Mouse (Mus musculus): ENCODE results near the gene Pkd1l1.

The Pkd1l1 gene

DNA sequence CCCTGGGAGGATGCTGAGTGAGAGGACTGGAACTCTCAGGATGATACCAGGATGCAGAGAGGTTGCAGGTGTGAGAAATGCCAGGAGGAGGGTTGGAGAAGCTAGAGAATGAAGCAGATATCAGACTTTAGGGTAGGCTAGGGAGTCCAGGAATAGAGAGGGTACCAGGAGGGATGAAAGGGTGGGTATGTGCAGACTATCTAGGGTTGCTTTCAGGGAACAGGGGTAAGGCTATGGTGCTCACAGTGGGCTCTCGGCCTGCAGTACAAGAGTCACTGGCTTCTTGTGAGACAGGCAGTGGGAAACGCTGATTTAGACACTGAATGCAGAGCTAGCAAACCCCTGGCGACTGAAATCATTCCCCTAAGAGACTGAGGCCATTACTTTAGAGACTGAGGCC, at the start of gene Pkd1l1:
Pkd1l1 (minus strand) TSS at position 101 of the 400 bp plus-strand sequence.
- DNase-seq: no peak

DNA sequence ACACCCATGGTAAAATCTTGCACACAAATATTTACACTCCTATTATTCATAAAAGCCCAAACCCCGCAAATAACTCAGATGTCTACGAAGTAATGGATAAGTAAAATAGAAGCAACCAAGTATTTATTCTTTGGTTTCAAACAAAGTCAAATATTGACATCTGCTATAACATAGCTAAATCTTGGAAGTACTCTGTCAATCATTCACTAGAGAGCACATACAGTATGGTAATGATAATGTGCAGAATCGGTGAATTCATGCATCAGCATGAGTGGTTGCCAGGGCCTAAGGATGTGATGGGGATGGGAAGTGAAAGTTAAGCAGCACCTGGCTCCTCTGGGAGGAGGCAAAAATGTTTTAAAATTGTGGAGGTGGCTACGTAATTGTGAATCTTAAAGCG, 47.1 kb upstream of the Pkd1l1 start:
- DNase-seq: no peak

DNA sequence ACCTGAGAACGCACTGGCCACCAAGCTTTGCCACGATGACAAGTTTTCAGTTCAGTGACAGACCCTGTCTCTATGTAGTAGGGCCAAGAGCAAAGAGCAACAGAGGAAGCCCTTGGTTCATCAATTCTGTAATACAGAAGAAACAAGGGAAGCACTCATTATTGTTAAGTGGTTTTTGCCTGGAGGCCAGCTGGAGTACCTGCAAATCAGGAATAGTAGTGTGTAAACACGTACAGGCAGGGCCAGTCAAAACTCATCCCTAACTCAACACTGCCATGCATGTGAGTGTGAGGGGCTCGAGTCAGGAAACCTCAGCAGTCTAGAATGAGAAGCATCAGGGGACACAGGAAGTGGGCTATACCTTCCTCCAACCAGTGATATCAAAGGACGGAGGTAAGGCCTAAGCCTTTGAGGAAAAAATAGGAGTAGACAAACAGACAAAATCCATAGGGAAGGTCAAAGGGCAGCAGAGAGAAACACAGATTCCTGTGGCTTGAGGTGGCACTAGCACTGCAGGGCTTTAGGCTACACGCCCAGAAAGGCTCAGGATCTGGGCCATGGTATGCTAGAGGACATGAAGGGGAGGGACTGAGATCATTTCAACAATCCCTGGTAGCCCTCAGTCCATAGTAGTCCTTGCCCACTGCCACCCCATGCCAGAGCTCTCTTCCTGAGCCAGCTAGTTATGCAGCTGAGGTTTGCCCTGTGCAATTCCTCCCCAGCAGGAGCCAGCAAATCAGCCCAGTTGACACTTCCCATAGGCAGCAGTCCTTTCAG, 45.6 kb upstream of the Pkd1l1 start:
- no peak for DNase-seq

DNA sequence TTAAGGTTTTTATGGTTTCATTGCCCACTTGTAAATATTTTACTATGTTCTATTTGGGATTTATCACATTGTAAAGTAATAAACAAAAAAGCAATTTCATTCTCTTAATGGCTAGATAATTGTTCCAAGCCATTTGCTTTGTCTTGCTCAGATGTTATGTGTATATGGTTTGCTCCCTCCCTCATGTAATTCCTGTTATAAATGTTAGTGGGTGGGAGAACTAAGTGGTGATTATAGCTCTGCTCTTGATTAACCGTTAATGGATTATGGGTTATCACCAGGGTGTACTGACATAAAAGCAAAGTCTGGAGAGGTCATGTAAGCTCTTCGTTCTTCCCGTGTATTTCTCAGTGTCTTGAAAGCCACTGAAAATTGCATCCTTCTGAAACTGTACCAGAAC, 41.7 kb upstream of the Pkd1l1 start:
- DNase-seq: no peak

DNA sequence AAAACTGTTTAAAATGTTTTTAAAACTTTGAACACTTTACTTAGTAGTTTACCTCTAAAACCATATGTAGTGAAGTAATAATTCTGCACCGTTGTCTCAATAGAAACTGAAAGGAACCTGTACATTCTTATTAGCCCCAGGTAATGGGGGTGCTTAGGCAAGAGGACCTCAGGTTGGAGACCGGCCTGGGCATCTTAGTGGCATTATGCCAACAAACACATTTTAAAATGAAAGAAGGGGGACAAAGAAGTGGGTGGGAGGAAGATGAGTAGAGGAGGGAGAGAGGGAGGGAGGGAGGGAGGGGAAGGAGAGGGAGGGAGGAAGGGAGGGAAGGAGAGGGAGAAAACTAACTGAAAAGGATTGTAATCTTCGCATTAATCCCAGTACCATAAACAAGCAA, 38.3 kb upstream of the Pkd1l1 start:
- no peak for DNase-seq

DNA sequence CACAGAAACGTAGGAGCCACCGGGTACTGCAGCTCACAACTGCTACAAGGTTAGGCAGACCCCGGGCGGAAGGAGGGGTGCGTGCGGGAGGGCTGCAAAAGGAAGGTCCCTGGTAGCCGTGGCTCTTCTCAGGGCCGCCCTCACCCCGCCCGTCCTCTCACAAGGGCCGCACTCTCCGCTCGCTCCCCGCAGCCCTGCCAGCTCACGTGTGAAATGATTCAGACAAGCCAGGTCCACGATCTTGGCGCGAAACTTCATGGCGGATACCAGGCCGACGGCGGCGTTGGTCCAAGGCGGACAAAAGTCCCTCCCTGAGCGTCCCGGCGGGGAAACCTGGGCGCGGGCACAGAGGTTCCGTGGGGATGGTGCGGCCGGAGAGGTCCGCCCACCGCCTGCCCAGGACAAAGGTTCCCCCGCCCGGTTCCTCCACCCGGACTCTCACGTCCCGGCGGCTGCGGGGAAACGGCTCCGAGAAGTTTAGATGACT, 37.8 kb upstream of the Pkd1l1 start, which contains the start of gene Hus1:
Hus1 (minus strand) TSS at position 339 of the 487 bp plus-strand sequence.
- DNase-seq: peak; percentile 89

DNA sequence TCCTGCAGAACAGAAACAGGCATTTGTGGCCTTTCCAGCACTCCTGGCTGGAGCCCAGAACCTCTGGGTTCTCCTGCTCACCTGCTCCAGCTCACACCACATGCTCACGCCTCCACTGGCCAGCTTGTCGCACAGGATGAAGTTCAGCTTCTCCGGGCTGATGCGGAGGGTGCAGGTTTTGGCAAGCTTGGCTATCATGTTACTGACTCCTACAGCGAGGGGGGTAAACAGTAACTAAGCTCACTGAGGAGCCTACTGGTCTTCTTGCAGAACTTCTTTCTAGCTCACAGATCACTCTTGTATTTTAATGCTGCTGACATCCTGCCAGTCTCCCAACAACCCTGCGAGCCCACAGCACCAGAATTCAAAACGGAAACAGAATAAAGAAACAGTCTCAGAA, 37.4 kb upstream of the Pkd1l1 start:
- peak; percentile 6 for DNase-seq

DNA sequence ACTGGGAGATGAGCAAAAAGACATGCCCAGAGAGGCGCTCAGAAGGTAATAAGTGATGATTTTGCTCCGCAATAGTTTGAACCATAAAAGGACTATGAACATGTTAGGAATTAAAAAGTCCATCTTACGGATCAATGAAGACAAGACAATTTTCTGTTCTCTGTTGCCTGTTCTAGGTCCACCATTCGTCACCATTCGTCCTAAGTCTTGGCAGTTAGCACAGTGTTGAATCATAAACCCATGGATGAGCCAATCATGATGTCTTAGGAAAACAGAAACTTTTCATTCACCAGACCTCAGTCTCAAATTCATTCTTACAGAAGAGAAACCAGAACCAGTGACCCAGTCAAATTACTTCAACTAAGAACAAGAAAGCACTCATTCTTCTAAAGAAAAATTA, 35.7 kb upstream of the Pkd1l1 start:
- no peak for DNase-seq

DNA sequence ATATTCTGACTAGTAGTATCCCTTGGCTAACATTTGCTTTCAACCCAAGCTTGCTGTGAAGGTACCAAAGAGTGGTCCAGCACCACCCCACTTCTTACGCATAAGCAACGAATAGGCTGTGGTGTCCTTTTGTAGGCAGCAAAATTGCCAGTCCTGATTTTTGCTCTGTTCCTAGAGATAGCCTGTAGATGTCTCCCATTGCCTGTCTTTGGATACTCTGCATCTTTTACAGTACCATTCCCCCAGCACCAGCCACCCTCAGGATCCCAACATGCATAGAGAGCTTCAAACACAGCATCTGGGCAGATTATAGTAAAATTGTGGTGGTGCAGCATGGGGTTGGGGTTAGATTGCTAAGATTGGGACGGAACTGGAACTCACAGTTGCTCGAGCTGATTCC, 15.0 kb upstream of the Pkd1l1 start:
- no peak for DNase-seq

DNA sequence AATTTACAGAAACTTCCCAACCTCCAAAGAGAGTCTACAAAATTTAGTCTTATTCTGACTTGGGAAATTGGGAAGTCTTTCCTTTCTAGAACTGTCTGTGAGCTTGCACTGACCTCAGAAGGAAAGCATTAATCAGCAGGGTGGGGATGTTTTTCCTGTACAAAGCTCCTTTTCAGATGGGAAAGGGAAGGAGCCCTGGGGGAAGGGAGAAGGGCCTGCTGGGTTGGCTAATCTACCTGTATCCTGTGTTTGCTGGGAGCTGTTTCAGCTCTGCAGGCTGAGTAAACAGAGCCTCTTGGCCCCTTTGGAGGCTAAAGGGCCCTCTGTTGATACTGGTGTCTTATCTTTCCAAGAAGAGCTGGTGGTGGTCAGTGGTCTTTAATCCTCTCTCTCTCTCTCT, 13.0 kb upstream of the Pkd1l1 start:
- peak; percentile 7 for DNase-seq

DNA sequence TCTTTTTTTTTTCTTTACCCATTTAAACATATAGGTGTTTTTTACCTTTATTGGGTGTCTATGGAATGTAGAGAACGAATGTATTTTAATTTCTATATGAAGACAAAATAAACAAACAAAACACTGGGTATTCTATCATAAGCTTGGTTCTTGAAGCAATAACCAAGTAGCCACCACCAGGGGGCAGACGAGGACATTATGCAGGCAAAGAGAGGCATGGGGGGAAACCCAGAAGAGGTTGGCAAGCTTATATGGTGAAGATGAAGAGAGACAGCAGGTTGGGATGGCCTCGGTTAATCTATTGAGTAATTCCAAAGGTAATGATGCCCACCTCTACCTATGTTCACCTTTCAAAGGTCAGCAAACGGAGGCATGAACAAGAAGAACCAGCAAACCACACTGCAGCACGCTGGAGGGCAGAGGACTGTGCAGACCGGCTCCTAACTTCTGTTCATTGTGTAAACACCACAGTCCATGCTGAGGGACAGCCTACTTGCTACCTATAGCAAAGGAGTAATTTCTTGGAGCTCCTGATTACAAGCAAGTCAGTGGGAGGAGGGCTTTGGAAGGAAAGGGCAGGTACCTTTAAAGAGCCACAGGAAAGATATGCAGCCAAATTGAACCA, 10.3 kb upstream of the Pkd1l1 start:
- DNase-seq: peak; percentile 84

DNA sequence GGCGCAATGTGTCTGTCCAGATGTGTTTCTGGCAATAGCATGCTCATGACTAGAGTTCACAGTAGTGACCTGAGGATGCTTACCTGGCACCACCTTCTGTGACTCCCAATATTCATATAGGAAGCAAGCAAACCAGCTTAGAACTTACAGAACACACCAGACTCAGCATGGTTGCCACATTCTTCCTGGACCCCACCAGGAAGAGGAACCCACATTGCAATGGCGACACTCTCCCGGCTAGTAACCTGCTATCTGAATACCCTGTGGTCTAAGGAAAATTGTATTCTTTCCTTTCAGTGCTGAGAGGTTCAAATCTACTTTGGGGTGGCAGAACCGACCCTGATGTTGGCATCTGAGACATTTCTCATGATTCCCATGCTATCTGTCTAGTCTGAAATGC, 5.1 kb upstream of the Pkd1l1 start:
- DNase-seq: no peak

DNA sequence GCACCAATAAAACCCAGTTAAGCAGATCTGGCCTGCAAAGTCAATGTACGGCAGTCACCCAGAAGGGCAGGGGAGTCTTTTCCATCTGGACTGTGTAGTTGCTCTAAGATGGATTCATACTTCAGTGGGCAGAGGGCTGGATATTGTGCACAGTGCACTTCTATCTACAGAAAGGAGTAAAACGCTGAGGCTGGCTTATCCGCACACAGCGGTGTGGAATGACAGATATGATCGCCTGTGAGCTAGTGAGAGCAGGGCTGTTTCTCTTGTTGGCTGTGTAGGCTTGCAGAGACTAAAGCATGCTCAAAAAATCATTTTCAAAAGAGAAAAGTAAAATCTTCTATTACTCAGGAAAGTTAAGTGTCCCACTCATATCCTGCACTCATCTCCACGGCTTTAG, 973 bp downstream of the Pkd1l1 start:
- no peak for DNase-seq

DNA sequence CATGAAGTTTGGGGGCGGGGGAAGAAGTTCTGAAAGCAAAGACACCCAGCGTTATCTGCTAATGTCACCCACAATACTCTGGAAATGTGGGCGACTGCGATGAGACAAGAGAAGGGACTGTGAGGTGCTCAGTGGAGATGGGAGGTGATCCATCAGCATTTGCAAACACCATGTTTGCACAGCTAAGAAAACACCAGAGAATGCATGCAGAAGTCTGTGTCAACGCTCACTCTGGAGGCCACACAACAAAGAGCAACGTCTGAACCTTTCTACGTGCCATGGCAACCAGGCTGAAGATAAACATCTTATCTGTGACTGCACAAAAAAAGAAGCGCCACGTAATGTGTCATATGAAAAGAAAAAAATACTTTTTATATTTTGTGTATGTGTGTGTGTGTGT, 2.6 kb downstream of the Pkd1l1 start:
- DNase-seq: no peak

DNA sequence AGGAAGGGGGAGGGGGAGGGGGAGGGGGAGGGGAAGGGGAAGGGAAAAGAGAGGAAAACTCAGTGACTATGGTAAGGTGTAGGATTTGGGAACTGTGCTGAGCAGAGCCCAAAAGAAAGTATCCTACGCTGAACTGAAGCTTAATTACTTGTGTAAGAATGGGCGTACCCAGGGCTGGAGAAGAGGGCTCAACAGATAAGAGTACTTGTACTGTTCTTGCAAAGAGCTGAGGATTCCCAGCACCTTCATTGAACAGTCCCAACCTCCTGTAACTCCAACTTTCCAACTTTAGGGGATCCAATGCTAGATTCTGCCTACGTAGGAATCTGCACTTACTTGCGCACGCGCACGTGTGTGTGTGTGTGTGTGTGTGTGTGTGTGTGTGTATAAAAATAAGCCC, 5.0 kb downstream of the Pkd1l1 start:
- DNase-seq: no peak

DNA sequence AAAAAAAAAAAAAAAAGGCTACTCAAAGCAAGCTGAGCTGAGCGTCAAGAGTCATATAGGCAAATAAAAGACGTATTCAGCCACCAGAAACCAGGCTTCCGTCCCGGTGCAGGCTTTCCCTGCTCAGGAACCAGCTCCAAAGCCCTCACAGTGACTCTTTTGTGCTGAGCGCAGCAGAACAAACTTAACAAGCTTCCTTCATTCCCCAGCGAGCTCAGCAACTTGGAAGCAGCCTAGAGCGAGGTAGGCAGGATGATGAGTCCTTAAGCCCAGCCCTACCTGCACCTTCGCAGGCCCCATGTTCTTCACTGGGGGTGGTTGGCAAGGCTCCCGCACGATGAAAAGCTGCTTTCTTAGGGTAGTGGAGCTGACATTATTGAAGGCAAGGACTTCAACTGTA, 14.5 kb downstream of the Pkd1l1 start:
- DNase-seq: no peak

DNA sequence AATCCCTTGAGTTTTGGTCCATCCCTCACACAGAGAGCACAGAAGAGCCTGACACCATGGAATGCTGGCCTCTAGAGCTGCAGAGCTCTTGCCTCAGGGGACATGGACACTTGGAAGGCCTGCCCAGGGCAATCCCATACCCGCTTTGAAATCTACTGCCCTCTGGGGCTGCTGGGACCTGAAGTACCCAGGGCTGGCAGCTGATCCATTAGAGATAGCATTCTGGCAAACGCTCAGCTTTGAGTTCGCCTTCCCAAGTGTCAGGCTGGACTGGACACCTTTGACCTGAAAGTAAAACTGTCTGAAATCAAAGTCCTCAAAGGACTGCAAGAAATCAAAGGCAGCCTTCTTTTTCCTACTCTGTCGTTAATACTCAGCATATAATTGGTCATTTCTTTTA, 15.0 kb downstream of the Pkd1l1 start:
- no peak for DNase-seq

DNA sequence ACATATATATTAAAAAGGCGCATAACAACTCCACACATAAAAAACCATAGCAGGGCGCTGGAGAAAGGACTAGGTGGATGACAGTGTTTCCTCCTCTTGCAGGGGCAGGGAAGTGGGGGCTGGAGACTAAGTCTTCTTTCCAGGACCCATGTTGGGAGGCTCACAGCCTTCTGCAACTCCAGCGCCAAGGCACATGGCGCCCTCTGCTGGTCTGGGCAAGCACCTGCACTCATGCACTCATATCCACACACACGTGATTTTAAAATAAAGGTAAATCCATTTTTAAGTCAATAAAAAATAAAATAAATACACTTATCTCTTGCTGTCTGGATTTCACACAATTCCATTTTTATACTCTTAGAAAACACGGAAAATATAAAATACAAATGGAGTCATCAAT, 16.0 kb downstream of the Pkd1l1 start:
- DNase-seq: no peak

DNA sequence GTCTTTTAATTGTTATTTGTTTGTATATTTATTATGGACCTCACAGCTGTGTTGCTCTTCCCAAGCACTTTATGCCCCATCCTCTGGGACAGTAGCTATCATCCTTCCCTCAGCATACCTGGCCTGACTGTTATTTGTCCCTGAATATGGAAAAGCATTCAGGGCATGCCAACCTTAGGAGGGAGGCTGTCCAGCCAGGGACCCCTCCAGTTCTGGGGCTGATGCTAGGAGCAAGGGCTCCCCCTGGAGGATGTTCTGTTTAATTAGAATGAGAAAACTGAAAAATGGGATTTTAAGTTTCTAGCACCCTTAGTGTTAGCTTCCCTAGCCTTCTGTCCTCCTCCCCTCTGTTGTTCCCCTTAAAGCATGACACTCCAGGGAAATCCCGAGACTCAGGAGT, 17.4 kb downstream of the Pkd1l1 start:
- DNase-seq: peak; percentile 45

DNA sequence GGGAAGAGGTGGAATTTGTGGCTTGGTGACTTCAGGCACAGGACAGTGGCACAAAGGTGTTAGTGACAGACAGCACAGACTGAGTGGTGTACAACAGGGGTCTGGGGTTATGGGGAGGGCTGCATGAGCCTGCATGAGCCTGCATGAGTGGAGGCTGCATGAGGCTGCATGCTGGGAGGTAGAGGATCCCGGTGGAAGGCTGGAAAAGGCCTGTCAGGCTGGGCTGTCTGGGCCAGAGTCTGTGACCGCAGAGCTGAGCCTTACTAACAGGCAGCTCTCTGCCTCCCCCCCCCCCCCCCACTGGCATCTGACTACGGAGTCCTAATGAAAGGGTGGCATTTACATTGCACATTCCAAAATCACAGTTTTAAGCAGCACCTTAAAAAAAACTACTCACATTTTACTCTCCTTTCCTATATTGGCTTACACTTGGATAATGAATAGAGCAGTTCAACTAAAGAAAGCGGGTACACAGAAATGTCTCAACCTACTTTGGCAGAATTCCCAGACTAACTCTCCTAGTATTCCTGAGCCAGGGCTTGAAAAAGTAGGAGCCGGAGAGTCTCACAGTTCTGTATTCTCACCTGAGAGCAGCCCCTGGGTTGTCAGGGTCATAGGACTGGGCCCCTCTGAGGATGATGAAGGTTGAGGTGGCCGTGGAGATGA, 23.2 kb downstream of the Pkd1l1 start:
- DNase-seq: peak; percentile 6

DNA sequence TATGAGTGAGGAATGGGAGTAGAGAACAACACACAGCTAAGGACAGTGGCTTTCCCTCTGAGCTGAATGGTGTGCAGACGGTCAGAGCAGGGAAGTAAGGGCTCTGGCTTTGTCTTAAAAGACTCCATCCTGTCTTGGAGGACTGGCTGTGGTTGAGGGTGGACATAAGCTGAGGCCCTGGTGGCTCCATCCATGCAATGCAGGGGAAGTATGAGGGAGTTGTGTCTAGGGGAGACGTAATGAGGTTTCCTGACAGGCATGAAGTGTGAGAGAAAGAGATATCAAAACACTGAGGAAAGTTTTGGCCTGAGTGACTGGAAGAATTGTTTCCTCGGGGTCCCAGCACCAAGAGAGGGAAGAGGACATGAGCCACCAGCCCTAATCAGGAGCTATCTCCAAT, 24.2 kb downstream of the Pkd1l1 start:
- no peak for DNase-seq

DNA sequence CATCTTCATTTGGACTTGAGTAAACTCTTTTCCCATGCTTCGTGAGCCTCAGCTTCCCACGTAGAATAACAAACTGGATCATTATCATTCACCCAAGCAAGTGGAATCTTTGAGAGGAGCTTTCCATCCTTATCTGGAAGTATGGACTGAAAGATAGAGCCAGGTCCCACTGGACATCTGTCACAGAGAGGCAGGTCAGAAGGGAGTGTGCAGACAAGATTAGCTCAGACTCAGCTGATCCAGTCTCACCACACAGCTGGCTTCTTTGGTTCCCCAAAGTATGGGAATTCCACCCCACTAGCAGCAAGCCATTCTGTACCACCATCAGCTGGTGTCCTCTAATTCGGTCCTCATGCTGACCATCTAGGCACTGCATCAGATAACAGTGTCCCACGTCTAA, 29.0 kb downstream of the Pkd1l1 start:
- no peak for DNase-seq

DNA sequence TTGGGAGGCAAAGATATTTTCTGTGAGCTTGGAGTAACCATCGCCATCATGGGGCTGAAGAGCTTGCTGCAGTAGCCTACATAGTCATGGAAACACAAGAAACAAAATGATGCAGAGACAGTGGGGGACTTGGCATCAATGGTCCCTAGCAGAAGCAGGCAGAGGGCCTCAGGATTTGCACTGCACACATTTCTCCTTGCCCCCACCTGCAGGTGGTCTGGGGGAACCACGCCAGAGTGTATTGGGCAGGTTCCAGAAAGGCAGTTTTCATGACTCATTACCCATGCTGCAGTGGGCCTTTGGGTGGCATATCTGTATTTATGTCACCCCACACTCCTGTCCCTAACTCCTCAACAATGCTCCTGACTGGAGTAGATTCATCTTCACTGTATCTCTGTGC, 30.6 kb downstream of the Pkd1l1 start:
- DNase-seq: no peak

Data from lung, postnatal 14 days (tissue).